Mouse (Mus musculus): ENCODE data around the gene Esp18.

Esp18 gene

GRCm38 (mm10) chr17:39406059-39406458 lies at the start of gene Esp18:
TSS of gene Esp18 (plus strand) at chr17:39406359.
- DNase-seq (ENCODE audit: low read depth, low spot score) = no peak

- DNase-seq (ENCODE audit: low read depth, low spot score) = no peak
These were observed 42.8 kb upstream of the Esp18 start for GRCm38 (mm10) chr17:39363316-39363715.

Data from CD4-positive helper T cell, adult 2 months (primary cell).